In genomic region chr3:136670360-136671131, GRCm38 (mm10) we compare ENCODE assay signal across 8 mouse cellular contexts. TPM values are rescaled to one million over a fixed set of nuclear protein-coding genes. Genes with fewer than 3 reads are reported as not detected.
DNase-seq lines count a peak whose midpoint lies in the region; ATAC-seq lines count a peak whose summit lies in the region.

No protein-coding gene starts in this region.

- DNase-seq in T-cell, adult 2 months (ENCODE audit: low spot score) = peak; percentile 51
- peak; percentile 80 to 83 for DNase-seq in cerebellum, postnatal 25 days
- DNase-seq in gastrocnemius, adult 8-10 months (ENCODE audit: low spot score in 2 of 2) = peak; percentile 39 to 60
- DNase-seq in induced T-regulatory cell, adult 2 months (ENCODE audit: low read depth) = peak; percentile 70
- peak; percentile 61 to 65 for DNase-seq in left cerebral cortex, postnatal 14 days (ENCODE audit: low spot score in 2 of 2)
- peak; percentile 74 for DNase-seq in right cerebral cortex, postnatal 14 days
- peak; percentile 51 for DNase-seq in urinary bladder, postnatal 25 days (ENCODE audit: low spot score)

- intact Hi-C loops in left cerebral cortex, postnatal 14 days (cut with DNase I) = loop anchor here (5.0 to 10.0 kb wide), 4 partner anchors 162 to 1084 kb away; no protein-coding TSS in a partner anchor

- peak; percentile 9 for ATAC-seq in megakaryocyte progenitor cell, adult 5-6 weeks (replicated peaks; ENCODE audit: poor library complexity)

RNA-seq across cellular contexts. Expression of gene Ppp3ca, which starts 0.6 kb away (rescaled TPM):
- 100 to 1,000 TPM; 161 to 203 (median 178) TPM for total RNA-seq in gastrocnemius, adult 8-10 months (2022)
- 100 to 1,000 TPM; 725 to 756 TPM for total RNA-seq in left cerebral cortex, postnatal 14 days (2021)
- total RNA-seq in megakaryocyte progenitor cell, adult 5-6 weeks (2015) = 68.8 and 76.0 TPM in 2 replicates
- 60.1 and 63.1 TPM in 2 replicates for total RNA-seq in megakaryocyte progenitor cell, adult 5-6 weeks (2017)

Comparison
In these comparisons a context has a peak if more than half of its experiments do, and no peak if none do; other contexts are left out.
1. Peak in every context shown above with its lines: DNase-seq and ATAC-seq.